Mouse (Mus musculus) forebrain, embryonic 14.5 days (tissue): ENCODE data around the gene Bpifb4. TPM values are rescaled to one million over a fixed set of nuclear protein-coding genes. Genes with fewer than 3 reads are reported as not detected.
A peak's percentile ranks its signal among the peaks of the same experiment; 100 is the strongest.

ENCODE experiments used
- ATAC-seq: fragments of 200-750 bp; cut with Nextera tagmentation; 2 replicates; pipeline ENCODE4 v1.8.0; 2017; ENCODE audit warnings: mild to moderate bottlenecking, moderate library complexity
- DNase-seq: peaks from one replicate; pipeline ENCODE4 v3.0.0-alpha.2; 2015; ENCODE audit warnings: low spot score
- H3K27ac ChIP-seq: fragments of 300-500 bp; sonication (generic); 2 replicates; pipeline ENCODE4 v1.5.1; 2014; ENCODE audit warnings: low read depth, mild to moderate bottlenecking, control low read depth, low read length, moderate library complexity
- H3K27me3 ChIP-seq: fragments of 300-500 bp; sonication (generic); replicated peaks from 2 replicates; pipeline ENCODE4 v1.6.1; 2014; ENCODE audit warnings: low read length, control low read depth, mixed read lengths; ENCODE audit not compliant: control insufficient read depth, insufficient read depth
- H3K36me3 ChIP-seq: fragments of 300-500 bp; sonication (generic); 2 replicates; pipeline ENCODE4 v1.6.1; 2014; ENCODE audit warnings: low read length, control low read depth; ENCODE audit not compliant: control insufficient read depth, insufficient read depth
- H3K4me1 ChIP-seq: fragments of 300-500 bp; sonication (generic); 2 replicates; pipeline ENCODE4 v1.6.1; 2014; ENCODE audit warnings: antibody characterized with exemption, low read length, control low read depth; ENCODE audit not compliant: control insufficient read depth, insufficient read depth
- H3K4me2 ChIP-seq: fragments of 300-500 bp; sonication (generic); 2 replicates; pipeline ENCODE4 v1.6.1; 2014; ENCODE audit warnings: mild to moderate bottlenecking, control low read depth, low read length
- H3K4me3 ChIP-seq: fragments of 300-500 bp; sonication (generic); 2 replicates; pipeline ENCODE4 v1.5.1; 2014; ENCODE audit warnings: low read depth, low read length, control low read depth
- H3K9ac ChIP-seq: fragments of 300-500 bp; sonication (generic); 2 replicates; pipeline ENCODE4 v1.6.1; 2014; ENCODE audit warnings: mild to moderate bottlenecking, low read length, control low read depth, moderate library complexity
- H3K9me3 ChIP-seq: fragments of 300-500 bp; sonication (generic); replicated peaks from 2 replicates; pipeline ENCODE4 v1.6.1; 2016; ENCODE audit warnings: low read length, control low read depth, mixed read lengths; ENCODE audit not compliant: control insufficient read depth
- WGBS: fragments of 180-500 bp; shearing (Covaris S2); extraction: QIAGEN DNeasy Blood & Tissue Kit; methylation state at CpG from one replicate; pipeline ENCODE4 v1.1.7; 2014; 5-methylcytosine and 5-hydroxymethylcytosine counted together
- polyA plus RNA-seq: library from polyadenylated mRNA; unstranded; fragments of >200 nt; fragmentation: Nextera tagmentation; extraction: Ambion mirVana; gene quantifications from 2 replicates; pipeline ENCODE4 v1.2.1, GENCODE M21; 2014

Gene Bpifb4
- polyA plus RNA-seq, 1 experiment from 2014 or later: not detected

- Histone ChIP-seq H3K4me2 (no peak overlapping the region), H3K4me1 (no peaks in the 10 kb centered on the region), H3K9me3 (no peaks in the 10 kb centered on the region), H3K36me3 (no peaks in the 10 kb centered on the region), H3K27me3 (no peaks in the 10 kb centered on the region), H3K27ac (no peak overlapping the region), H3K9ac (no peak overlapping the region), H3K4me3 (no peak overlapping the region)
- DNase-seq (peak; percentile 44), ATAC-seq (no peak; the same call in 1 of the 2 replicates)
- WGBS: 52% methylated on average over 6 of the region's 6 CpGs
These were observed 6.9 kb upstream of the Bpifb4 start for GRCm38 (mm10) chr2:153931125-153931524.

- Histone ChIP-seq H3K4me1 (no peaks in the 10 kb centered on the region), H3K4me2 (no peak overlapping the region), H3K27ac (no peak overlapping the region), H3K36me3 (no peaks in the 10 kb centered on the region), H3K27me3 (no peaks in the 10 kb centered on the region), H3K4me3 (no peak overlapping the region), H3K9me3 (no peaks in the 10 kb centered on the region), H3K9ac (no peak overlapping the region)
- 66% methylated on average over 6 of the region's 6 CpGs for WGBS
- DNase-seq: no peak
- ATAC-seq: no peak
These were observed 4.7 kb upstream of the Bpifb4 start for GRCm38 (mm10) chr2:153933311-153933710.

GRCm38 (mm10) chr2:153935348-153935747 lies 2.7 kb upstream of the Bpifb4 start:
- no peak overlapping the region for H3K4me3 ChIP-seq
- no peak overlapping the region for H3K9ac ChIP-seq
- no peaks in the 10 kb centered on the region for H3K4me1 ChIP-seq
- no peaks in the 10 kb centered on the region for H3K36me3 ChIP-seq
- ATAC-seq (no peak), DNase-seq (no peak)
- H3K9me3 ChIP-seq: no peaks in the 10 kb centered on the region
- H3K4me2 ChIP-seq: no peak overlapping the region
- WGBS: 88% methylated on average over 6 of the region's 6 CpGs
- no peaks in the 10 kb centered on the region for H3K27me3 ChIP-seq
- no peak overlapping the region for H3K27ac ChIP-seq

- H3K4me3 ChIP-seq: no peak overlapping the region
- ATAC-seq: no peak
- no peaks in the 10 kb centered on the region for H3K36me3 ChIP-seq
- H3K9me3 ChIP-seq: no peaks in the 10 kb centered on the region
- no peak overlapping the region for H3K9ac ChIP-seq
- H3K27ac ChIP-seq: no peak overlapping the region
- no peaks in the 10 kb centered on the region for H3K4me1 ChIP-seq
- H3K27me3 ChIP-seq: no peaks in the 10 kb centered on the region
- peak; percentile 52 for DNase-seq
- H3K4me2 ChIP-seq: no peak overlapping the region
- WGBS: 47% methylated on average over 3 of the region's 3 CpGs
These were observed 5.5 kb downstream of the Bpifb4 start for GRCm38 (mm10) chr2:153943537-153943936.

GRCm38 (mm10) chr2:153944567-153944966 lies 6.6 kb downstream of the Bpifb4 start:
- H3K4me3 ChIP-seq: no peak overlapping the region
- no peak overlapping the region for H3K27ac ChIP-seq
- no peak overlapping the region for H3K4me2 ChIP-seq
- no peak overlapping the region for H3K9ac ChIP-seq
- no peaks in the 10 kb centered on the region for H3K9me3 ChIP-seq
- 89% methylated on average over 8 of the region's 8 CpGs for WGBS
- no peaks in the 10 kb centered on the region for H3K27me3 ChIP-seq
- no peaks in the 10 kb centered on the region for H3K36me3 ChIP-seq
- no peaks in the 10 kb centered on the region for H3K4me1 ChIP-seq
- ATAC-seq (no peak), DNase-seq (no peak)

GRCm38 (mm10) chr2:153952897-153953296 lies 14.9 kb downstream of the Bpifb4 start:
- H3K4me1 ChIP-seq: no peaks in the 10 kb centered on the region
- DNase-seq: peak; percentile 79
- 32% methylated on average over 6 of the region's 6 CpGs for WGBS
- H3K4me3 ChIP-seq: no peak overlapping the region
- H3K27ac ChIP-seq: no peak overlapping the region
- H3K9ac ChIP-seq: no peak overlapping the region
- H3K4me2 ChIP-seq: no peak overlapping the region
- no peaks in the 10 kb centered on the region for H3K27me3 ChIP-seq
- no peaks in the 10 kb centered on the region for H3K36me3 ChIP-seq
- ATAC-seq: no peak
- no peaks in the 10 kb centered on the region for H3K9me3 ChIP-seq

GRCm38 (mm10) chr2:153953836-153954235 lies 15.8 kb downstream of the Bpifb4 start:
- ATAC-seq: no peak; the same call in 1 of the 2 replicates
- no peak overlapping the region for H3K9ac ChIP-seq
- no peaks in the 10 kb centered on the region for H3K4me1 ChIP-seq
- H3K27me3 ChIP-seq: no peaks in the 10 kb centered on the region
- H3K36me3 ChIP-seq: no peaks in the 10 kb centered on the region
- H3K27ac ChIP-seq: no peak overlapping the region
- 7% methylated on average over 6 of the region's 6 CpGs for WGBS
- H3K9me3 ChIP-seq: no peaks in the 10 kb centered on the region
- H3K4me2 ChIP-seq: peak overlapping the region; percentile 26; the same call in 1 of the 2 replicates
- DNase-seq: peak; percentile 70
- no peak overlapping the region for H3K4me3 ChIP-seq

- no peak overlapping the region for H3K4me3 ChIP-seq
- DNase-seq (no peak), ATAC-seq (peak; percentile 37; the same call in 1 of the 2 replicates)
- H3K36me3 ChIP-seq: no peaks in the 10 kb centered on the region
- no peaks in the 10 kb centered on the region for H3K27me3 ChIP-seq
- no peak overlapping the region for H3K9ac ChIP-seq
- 60% methylated on average over 4 of the region's 4 CpGs for WGBS
- H3K4me1 ChIP-seq: no peaks in the 10 kb centered on the region
- no peak overlapping the region for H3K27ac ChIP-seq
- H3K9me3 ChIP-seq: no peaks in the 10 kb centered on the region
- H3K4me2 ChIP-seq: no peak overlapping the region
These were observed 24.9 kb downstream of the Bpifb4 start for GRCm38 (mm10) chr2:153962821-153963331.

- Histone ChIP-seq H3K9ac (no peak overlapping the region), H3K4me3 (no peak overlapping the region), H3K27ac (no peak overlapping the region), H3K27me3 (no peaks in the 10 kb centered on the region), H3K36me3 (no peaks in the 10 kb centered on the region), H3K4me2 (no peak overlapping the region), H3K4me1 (no peaks in the 10 kb centered on the region), H3K9me3 (no peaks in the 10 kb centered on the region)
- DNase-seq (no peak), ATAC-seq (no peak)
- WGBS: 89% methylated on average over 1 of the region's 1 CpGs
These were observed 25.3 kb downstream of the Bpifb4 start for GRCm38 (mm10) chr2:153963334-153963733.
